ENCODE assay signal across 26 mouse cellular contexts in genomic region chr2:167212551-167212950, GRCm38 (mm10). TPM values are rescaled to one million over a fixed set of nuclear protein-coding genes. Genes with fewer than 3 reads are reported as not detected.
A peak's percentile ranks its signal among the peaks of the same experiment; 100 is the strongest.
DNase-seq lines count a peak whose midpoint lies in the region; ATAC-seq and TF ChIP-seq lines count a peak whose summit lies in the region.
"Had no signal": no experiment of that assay in that cellular context is flagged by ENCODE, and none has a peak within 500 bp of the region (broad histone marks: within the 10 kb centered on the region; RNA-seq: fewer than 3 reads in every experiment).

No protein-coding gene starts in this region.

- peak; percentile 98 for DNase-seq in heart, adult 11 months
- DNase-seq in heart, postnatal 0 days (ENCODE audit: low spot score) = peak; percentile 75
- peak; percentile 74 for DNase-seq in heart, postnatal 4 days
- no peak for DNase-seq in lung, adult 2 months
- DNase-seq in liver, embryonic 11.5 days (ENCODE audit: low spot score) = no peak
- DNase-seq: cerebellum, adult 11-12 months; cerebellum, adult 9-11 months; embryo, embryonic 11 days; gastrocnemius, postnatal 36 days; kidney, adult 9 months; liver, embryonic 13.5 days; lung, adult 18-20 months; lung, postnatal 10 days; midbrain, embryonic 14.5 days had no signal

- ATAC-seq in heart, embryonic 11.5 days (replicated peaks; ENCODE audit: insufficient number of reproducible peaks, low FRiP score, low TSS enrichment) = no peak
- no peak for ATAC-seq in heart, embryonic 12.5 days (ENCODE audit: insufficient number of reproducible peaks, low FRiP score)
- peak; percentile 89 for ATAC-seq in heart, postnatal 0 days (ENCODE audit: insufficient read depth, low read depth)
- no peak for ATAC-seq in granulocyte monocyte progenitor cell, adult 5-6 weeks (replicated peaks; ENCODE audit: poor library complexity, severe bottlenecking)
- ATAC-seq in liver, embryonic 11.5 days (replicated peaks; ENCODE audit: low FRiP score) = no peak
- ATAC-seq: forebrain, embryonic 14.5 days; intestine, embryonic 16.5 days had no signal

- TF ChIP-seq EP300 in heart, postnatal 0 days (IDR thresholded peaks at IDR 0.05; ENCODE audit: low read depth) = no peak

- H3K9me3 ChIP-seq in heart, embryonic 11.5 days (replicated peaks; ENCODE audit: control insufficient read depth, low read length) = no peaks in the 10 kb centered on the region
- H3K9me3 ChIP-seq in heart, embryonic 12.5 days (replicated peaks) = peaks cover 6% of the 10 kb centered on the region; the same call in 1 of the 2 replicates
- no peaks in the 10 kb centered on the region for H3K9me3 ChIP-seq in heart, postnatal 0 days (replicated peaks; ENCODE audit: control insufficient read depth, low read length)
- H3K9me3 ChIP-seq in liver, embryonic 11.5 days (ENCODE audit: control insufficient read depth, low read length) = no peaks in the 10 kb centered on the region
- H3K9me3 ChIP-seq: embryonic facial prominence, embryonic 12.5 days; hindbrain, embryonic 12.5 days; liver, embryonic 13.5 days; stomach, embryonic 15.5 days had no signal

- H3K27me3 ChIP-seq in heart, embryonic 11.5 days (ENCODE audit: control insufficient read depth, insufficient read depth, low read length) = no peaks in the 10 kb centered on the region
- H3K27me3 ChIP-seq in heart, embryonic 12.5 days (replicated peaks) = no peaks in the 10 kb centered on the region
- H3K27me3 ChIP-seq in heart, postnatal 0 days (ENCODE audit: control insufficient read depth, insufficient read depth, low read length) = no peaks in the 10 kb centered on the region
- no peaks in the 10 kb centered on the region for H3K27me3 ChIP-seq in liver, embryonic 11.5 days (replicated peaks; ENCODE audit: control insufficient read depth, insufficient read depth, low read length)
- H3K27me3 ChIP-seq: embryonic facial prominence, embryonic 12.5 days; hindbrain, embryonic 12.5 days; liver, embryonic 13.5 days; stomach, embryonic 15.5 days had no signal

- TF ChIP-seq POLR2A in lung, adult 2 months (IDR thresholded peaks at IDR 0.05; ENCODE audit: borderline replicate concordance, extremely low read depth, low read depth, low read length) = no peak

- H3K27ac ChIP-seq in heart, embryonic 11.5 days (ENCODE audit: low read depth, low read length) = no peak overlapping the region
- peak overlapping the region; percentile 46; the same call in 1 of the 2 replicates for H3K27ac ChIP-seq in heart, embryonic 12.5 days (ENCODE audit: poor library complexity, severe bottlenecking)
- peak overlapping the region; percentile 72 for H3K27ac ChIP-seq in heart, postnatal 0 days (ENCODE audit: low read depth)
- H3K27ac ChIP-seq in liver, embryonic 11.5 days (ENCODE audit: low read depth, low read length) = no peak overlapping the region
- H3K27ac ChIP-seq: embryonic facial prominence, embryonic 12.5 days; hindbrain, embryonic 12.5 days; left cerebral cortex, adult 2 months; liver, embryonic 13.5 days; macrophage; stomach, embryonic 15.5 days had no signal

- TF ChIP-seq CTCF in heart, postnatal 0 days (IDR thresholded peaks at IDR 0.05; ENCODE audit: low read depth) = no peak
- TF ChIP-seq CTCF in lung, adult 2 months (IDR thresholded peaks at IDR 0.05; ENCODE audit: insufficient read depth, low read length) = no peak

- no peak overlapping the region for H3K4me2 ChIP-seq in heart, embryonic 11.5 days
- H3K4me2 ChIP-seq in heart, embryonic 12.5 days = no peak overlapping the region
- H3K4me2 ChIP-seq in heart, postnatal 0 days (ENCODE audit: low read depth, low read length) = no peak overlapping the region
- no peak overlapping the region for H3K4me2 ChIP-seq in liver, embryonic 11.5 days
- H3K4me2 ChIP-seq: embryonic facial prominence, embryonic 12.5 days; hindbrain, embryonic 12.5 days; liver, embryonic 13.5 days; stomach, embryonic 15.5 days had no signal

- H3K9ac ChIP-seq in heart, embryonic 11.5 days (ENCODE audit: low read depth, low read length) = no peak overlapping the region
- H3K9ac ChIP-seq in heart, embryonic 12.5 days = no peak overlapping the region
- no peak overlapping the region for H3K9ac ChIP-seq in heart, postnatal 0 days (replicated peaks; ENCODE audit: low read depth, low read length)
- H3K9ac ChIP-seq in liver, embryonic 11.5 days (ENCODE audit: low read depth, low read length) = no peak overlapping the region
- H3K9ac ChIP-seq: embryonic facial prominence, embryonic 12.5 days; hindbrain, embryonic 12.5 days; liver, embryonic 13.5 days; stomach, embryonic 15.5 days had no signal

- no peak overlapping the region for H3K4me3 ChIP-seq in heart, embryonic 11.5 days (ENCODE audit: low read depth, low read length)
- no peak overlapping the region for H3K4me3 ChIP-seq in heart, embryonic 12.5 days
- H3K4me3 ChIP-seq in heart, postnatal 0 days (ENCODE audit: low read depth, low read length) = no peak overlapping the region
- no peak overlapping the region for H3K4me3 ChIP-seq in lung, adult 2 months (replicated peaks; ENCODE audit: extremely low read depth, low read depth, low read length)
- H3K4me3 ChIP-seq in liver, embryonic 11.5 days (ENCODE audit: low read depth, low read length) = no peak overlapping the region
- H3K4me3 ChIP-seq: embryonic facial prominence, embryonic 12.5 days; hindbrain, embryonic 12.5 days; left cerebral cortex, adult 2 months; liver, embryonic 13.5 days; stomach, embryonic 15.5 days had no signal

- no peaks in the 10 kb centered on the region for H3K36me3 ChIP-seq in heart, embryonic 11.5 days (ENCODE audit: control insufficient read depth, insufficient read depth, low read length)
- H3K36me3 ChIP-seq in heart, embryonic 12.5 days = peaks cover 38% of the 10 kb centered on the region
- H3K36me3 ChIP-seq in heart, postnatal 0 days (replicated peaks; ENCODE audit: control insufficient read depth, insufficient read depth, low read length) = no peaks in the 10 kb centered on the region
- H3K36me3 ChIP-seq in liver, embryonic 11.5 days (ENCODE audit: control insufficient read depth, insufficient read depth, low read length) = no peaks in the 10 kb centered on the region
- H3K36me3 ChIP-seq: hindbrain, embryonic 12.5 days; liver, embryonic 13.5 days had no signal

- WGBS in heart, embryonic 11.5 days (ENCODE audit: insufficient replicate concordance) = 61% methylated on average over 6 of the region's 6 CpGs
- WGBS in heart, embryonic 12.5 days = 54% methylated on average over 6 of the region's 6 CpGs
- WGBS in heart, postnatal 0 days = 49% methylated on average over 6 of the region's 6 CpGs
- WGBS in lung, adult 2 months = 84% methylated on average over 6 of the region's 6 CpGs
- 87% methylated on average over 6 of the region's 6 CpGs for WGBS in liver, embryonic 11.5 days

- H3K4me1 ChIP-seq in heart, embryonic 11.5 days (ENCODE audit: control insufficient read depth, insufficient read depth, low read length) = 0 out of 2 replicates have a peak, but pooled peaks cover 6% of the 10 kb centered on the region
- peaks cover 29% of the 10 kb centered on the region for H3K4me1 ChIP-seq in heart, embryonic 12.5 days (replicated peaks)
- H3K4me1 ChIP-seq in heart, postnatal 0 days (ENCODE audit: control insufficient read depth, insufficient read depth) = peaks cover 36% of the 10 kb centered on the region
- peaks cover 12% of the 10 kb centered on the region for H3K4me1 ChIP-seq in lung, adult 2 months (ENCODE audit: control insufficient read depth, insufficient read depth, low read length)
- no peaks in the 10 kb centered on the region for H3K4me1 ChIP-seq in liver, embryonic 11.5 days (replicated peaks; ENCODE audit: control insufficient read depth, insufficient read depth, low read length)
- H3K4me1 ChIP-seq: embryonic facial prominence, embryonic 12.5 days; hindbrain, embryonic 12.5 days; liver, embryonic 13.5 days; stomach, embryonic 15.5 days had no signal

RNA-seq across cellular contexts. Expression of gene Kcnb1, which starts 22.6 kb away (rescaled TPM):
- 0.10 and 0.16 TPM in 2 replicates for polyA plus RNA-seq in heart, embryonic 11.5 days (2014; fragmentation: Nextera tagmentation; extraction: Ambion mirVana)
- 0.24 and 0.30 TPM in 2 replicates for polyA plus RNA-seq in heart, embryonic 12.5 days (2016; fragmentation: Nextera tagmentation; extraction: Ambion mirVana)
- 4.8 and 7.1 TPM in 2 replicates for total RNA-seq in heart, postnatal 0 days (2014; rRNA removed; ENCODE audit: low replicate concordance)
- polyA plus RNA-seq in heart, postnatal 0 days (2015; fragmentation: Nextera tagmentation; extraction: Ambion mirVana) = 1.7 TPM in 2 replicates
- total RNA-seq in heart, postnatal 4 days (2021) = 10 to 100 TPM; 22.5 to 26.9 TPM
- total RNA-seq in granulocyte monocyte progenitor cell, adult 5-6 weeks (2014; fragmentation: Nextera tagmentation) = 1.3 TPM in 1 of 2 replicates, not detected in the other
- total RNA-seq in granulocyte monocyte progenitor cell, adult 5-6 weeks (2017) = 0.39 and 1.7 TPM in 2 replicates
- 4.5 and 5.1 TPM in 2 replicates for polyA plus RNA-seq in lung, adult 2 months (2012; rRNA removed)
- 0.12 and 0.73 TPM in 2 replicates for polyA plus RNA-seq in liver, embryonic 11.5 days (2014; fragmentation: Nextera tagmentation; extraction: Ambion mirVana)

RNA-seq across cellular contexts. Expression of gene Ptgis, which starts 27.9 kb away (rescaled TPM):
- polyA plus RNA-seq in heart, embryonic 11.5 days (2014; fragmentation: Nextera tagmentation; extraction: Ambion mirVana) = 19.6 and 21.6 TPM in 2 replicates
- polyA plus RNA-seq in heart, embryonic 12.5 days (2016; fragmentation: Nextera tagmentation; extraction: Ambion mirVana) = 22.5 and 22.9 TPM in 2 replicates
- total RNA-seq in heart, postnatal 0 days (2014; rRNA removed; ENCODE audit: low replicate concordance) = 38.6 and 60.0 TPM in 2 replicates
- polyA plus RNA-seq in heart, postnatal 0 days (2015; fragmentation: Nextera tagmentation; extraction: Ambion mirVana) = 20.8 and 22.6 TPM in 2 replicates
- total RNA-seq in heart, postnatal 4 days (2021) = 10 to 100 TPM; 36.7 to 40.9 TPM
- not detected in 2 replicates for total RNA-seq in granulocyte monocyte progenitor cell, adult 5-6 weeks (2014; fragmentation: Nextera tagmentation)
- not detected in 2 replicates for total RNA-seq in granulocyte monocyte progenitor cell, adult 5-6 weeks (2017)
- 105 and 162 TPM in 2 replicates for polyA plus RNA-seq in lung, adult 2 months (2012; rRNA removed)
- polyA plus RNA-seq in liver, embryonic 11.5 days (2014; fragmentation: Nextera tagmentation; extraction: Ambion mirVana) = 7.4 and 7.7 TPM in 2 replicates
- total RNA-seq: megakaryocyte-erythroid progenitor cell, adult 5-6 weeks; monocyte, adult 5-6 weeks had no signal
- polyA plus RNA-seq: macrophage had no signal

Comparison
In these comparisons a context has a peak if more than half of its experiments do, and no peak if none do; other contexts are left out.
1. H3K27ac ChIP-seq: peak in heart, embryonic 12.5 days (single experiment) and heart, postnatal 0 days (single experiment); none in heart, embryonic 11.5 days (single experiment) and liver, embryonic 11.5 days (single experiment).
2. DNase-seq: peak in heart, adult 11 months (single experiment), heart, postnatal 0 days (single experiment) and heart, postnatal 4 days (single experiment); none in lung, adult 2 months (single experiment) and liver, embryonic 11.5 days (single experiment).